Mouse (Mus musculus) kidney, adult 2 months (tissue): Measurements from ENCODE around the gene Otog.

Experiments
- CTCF ChIP-seq: fragments of 200-500 bp; conservative IDR thresholded peaks from 2 replicates; pipeline ENCODE4 v1.5.1; 2011; ENCODE audit warnings: low read depth, mild to moderate bottlenecking, control low read depth, low read length, moderate library complexity, mixed read lengths; ENCODE audit not compliant: insufficient read depth, insufficient read length
- POLR2A ChIP-seq: fragments of 200-500 bp; IDR thresholded peaks from one replicate; pipeline ENCODE4 v1.6.1; 2011; ENCODE audit warnings: low read depth, low read length, control low read depth

GRCm38 (mm10) chr7:46301031-46301632, 60.3 kb downstream of the Otog start:
- TF ChIP-seq POLR2A (no peak), CTCF (no peak)
